Mouse (Mus musculus) granulocyte monocyte progenitor cell, adult 5-6 weeks (primary cell): Measurements from ENCODE around the gene Olfr1303. TPM values are rescaled to one million over a fixed set of nuclear protein-coding genes. Genes with fewer than 3 reads are reported as not detected.

ENCODE experiments used
- ATAC-seq: replicated peaks from 2 replicates; pipeline ENCODE4 v1.8.0; 2016; ENCODE audit warnings: mild to moderate bottlenecking, moderate TSS enrichment, inconsistent platforms; ENCODE audit not compliant: poor library complexity, severe bottlenecking
- total RNA-seq, 2 experiments: library from RNA; stranded (forward) in 1 of 2; stranded (reverse) in 1 of 2; fragments of 200-712, 200-1000 nt in 1 of 2; fragments of >200 nt in 1 of 2; fragmentation: Nextera tagmentation in 1 of 2; gene quantifications; 2 replicates each; pipeline ENCODE4 v1.2.3; 2014 to 2017

The Olfr1303 gene
- total RNA-seq (2014; fragmentation: Nextera tagmentation), result not detected in 2 replicates
- total RNA-seq (2017), result not detected in 2 replicates

DNA sequence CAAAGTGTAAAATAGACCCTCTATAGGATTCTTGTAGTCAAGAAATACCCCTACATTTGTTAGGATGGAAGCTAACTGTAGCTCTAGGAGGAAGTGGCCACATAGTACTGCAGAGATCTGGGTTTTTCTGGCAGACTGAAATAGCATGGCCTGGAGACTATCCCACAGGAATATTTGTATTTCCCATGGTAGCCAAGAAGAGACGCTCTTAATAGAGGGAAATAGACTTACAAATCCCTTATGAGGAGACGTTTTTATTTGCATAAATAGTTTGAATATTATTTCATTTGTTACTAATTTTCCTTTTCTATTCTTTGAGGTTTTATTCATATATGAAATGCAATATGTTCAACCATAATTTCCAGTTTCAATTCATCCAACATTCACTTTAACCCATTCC, at the start of gene Olfr1303:
Gene Olfr1303, minus strand, starts transcription at position 101 of the 400 bp plus-strand sequence.
- no peak for ATAC-seq

GRCm38 (mm10) chr2:111812936-111813335, 7.2 kb downstream of the Olfr1303 start:
- no peak for ATAC-seq

DNA sequence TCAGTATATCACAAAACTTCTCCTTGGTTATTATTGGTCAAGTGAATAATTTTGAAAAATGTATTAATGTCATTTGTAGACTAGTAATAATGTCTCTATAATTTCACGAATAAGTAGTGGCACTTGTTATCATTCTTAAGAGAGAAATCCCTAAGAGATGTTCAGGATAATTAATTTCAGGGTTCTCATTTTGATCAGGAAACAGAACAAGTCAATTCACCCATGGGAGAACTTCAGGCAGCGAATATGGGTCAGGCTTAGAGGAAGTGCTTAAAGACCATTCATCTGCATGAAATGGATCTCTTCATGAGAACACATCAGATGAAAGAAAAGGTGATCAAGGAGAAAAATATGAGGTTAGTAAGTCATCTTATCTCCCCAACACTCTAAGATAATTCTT, 43.0 kb downstream of the Olfr1303 start, which contains the start of gene Olfr1302:
Gene Olfr1302, plus strand, starts transcription at position 301 of the 400 bp plus-strand sequence.
- no peak for ATAC-seq

Other genes with a start within 250 kb of the Olfr1303 start
- not detected in 2 replicates for gene Olfr1297, start 193.8 kb downstream of the Olfr1303 start, total RNA-seq (2014; fragmentation: Nextera tagmentation)
- not detected in 2 replicates for gene Olfr1297, start 193.8 kb downstream of the Olfr1303 start, total RNA-seq (2017)
- gene Olfr1298, start 171.1 kb downstream of the Olfr1303 start, total RNA-seq (2014; fragmentation: Nextera tagmentation), result not detected in 2 replicates
- gene Olfr1298, start 171.1 kb downstream of the Olfr1303 start, total RNA-seq (2017), result not detected in 2 replicates
- gene Olfr1299, start 158.9 kb downstream of the Olfr1303 start, total RNA-seq (2014; fragmentation: Nextera tagmentation), result not detected in 2 replicates
- gene Olfr1299, start 158.9 kb downstream of the Olfr1303 start, total RNA-seq (2017), result not detected in 2 replicates
- not detected in 2 replicates for gene Olfr1301, start 69.3 kb downstream of the Olfr1303 start, total RNA-seq (2014; fragmentation: Nextera tagmentation)
- not detected in 2 replicates for gene Olfr1301, start 69.3 kb downstream of the Olfr1303 start, total RNA-seq (2017)
- not detected in 2 replicates for gene Olfr1302, start 42.9 kb downstream of the Olfr1303 start, total RNA-seq (2014; fragmentation: Nextera tagmentation)
- gene Olfr1302, start 42.9 kb downstream of the Olfr1303 start, total RNA-seq (2017), result not detected in 2 replicates
- not detected in 2 replicates for gene Olfr1305, start 56.8 kb upstream of the Olfr1303 start, total RNA-seq (2014; fragmentation: Nextera tagmentation)
- gene Olfr1305, start 56.8 kb upstream of the Olfr1303 start, total RNA-seq (2017), result not detected in 2 replicates
- not detected in 2 replicates for gene Olfr1306, start 95.9 kb upstream of the Olfr1303 start, total RNA-seq (2014; fragmentation: Nextera tagmentation)
- not detected in 2 replicates for gene Olfr1306, start 95.9 kb upstream of the Olfr1303 start, total RNA-seq (2017)
- gene Olfr1307, start 129.1 kb upstream of the Olfr1303 start, total RNA-seq (2014; fragmentation: Nextera tagmentation), result not detected in 2 replicates
- not detected in 2 replicates for gene Olfr1307, start 129.1 kb upstream of the Olfr1303 start, total RNA-seq (2017)
- gene Olfr1308, start 144.6 kb upstream of the Olfr1303 start, total RNA-seq (2014; fragmentation: Nextera tagmentation), result not detected in 2 replicates
- not detected in 2 replicates for gene Olfr1308, start 144.6 kb upstream of the Olfr1303 start, total RNA-seq (2017)
- gene Olfr1309, start 169.9 kb upstream of the Olfr1303 start, total RNA-seq (2014; fragmentation: Nextera tagmentation), result not detected in 2 replicates
- gene Olfr1309, start 169.9 kb upstream of the Olfr1303 start, total RNA-seq (2017), result not detected in 2 replicates
- not detected in 2 replicates for gene Olfr1310, start 192.4 kb upstream of the Olfr1303 start, total RNA-seq (2014; fragmentation: Nextera tagmentation)
- gene Olfr1310, start 192.4 kb upstream of the Olfr1303 start, total RNA-seq (2017), result not detected in 2 replicates
- not detected in 2 replicates for gene Olfr1311, start 204.1 kb upstream of the Olfr1303 start, total RNA-seq (2014; fragmentation: Nextera tagmentation)
- gene Olfr1311, start 204.1 kb upstream of the Olfr1303 start, total RNA-seq (2017), result not detected in 2 replicates
- gene Olfr1312, start 229.9 kb upstream of the Olfr1303 start, total RNA-seq (2014; fragmentation: Nextera tagmentation), result not detected in 2 replicates
- not detected in 2 replicates for gene Olfr1312, start 229.9 kb upstream of the Olfr1303 start, total RNA-seq (2017)